Comparison of ENCODE assay signal across 8 mouse cellular contexts in the genomic region with DNA sequence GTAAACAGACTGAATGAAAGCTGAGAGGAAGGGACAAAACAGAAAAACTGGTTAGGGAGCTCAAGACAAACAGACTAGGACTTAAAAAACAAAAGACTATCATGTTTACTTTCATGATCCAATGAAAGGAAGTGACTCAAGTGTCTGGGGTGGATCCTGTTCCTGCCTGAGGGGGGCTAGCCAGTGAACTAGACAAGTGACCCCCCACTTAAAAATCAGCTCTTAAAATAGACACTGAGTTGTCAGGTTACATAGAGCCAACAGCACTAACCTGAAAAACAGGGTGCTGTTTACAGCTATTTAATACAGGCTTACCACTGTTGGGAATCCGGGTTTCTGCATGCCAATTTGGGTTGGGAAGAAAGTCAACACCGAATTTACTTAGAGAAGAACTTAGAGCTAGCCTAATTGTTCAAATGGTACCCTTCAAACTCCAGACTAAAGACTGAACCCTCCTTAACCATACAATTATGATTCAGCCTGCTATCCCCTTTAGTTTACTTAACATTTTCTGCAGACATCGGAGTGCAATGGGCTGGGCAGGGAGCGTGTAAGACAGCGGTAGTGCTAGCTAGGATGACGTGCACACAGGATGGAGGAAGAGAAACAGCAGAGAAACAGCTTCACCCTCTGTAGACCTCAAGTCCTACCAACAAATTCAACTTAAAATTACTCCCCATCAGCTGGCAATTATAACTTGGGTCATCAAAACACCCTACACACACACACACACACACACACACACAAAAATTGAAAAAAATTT. TPM values are rescaled to one million over a fixed set of nuclear protein-coding genes. Genes with fewer than 3 reads are reported as not detected.
DNase-seq lines count a peak whose midpoint lies in the region; ATAC-seq and TF ChIP-seq lines count a peak whose summit lies in the region.

No protein-coding gene starts in this region.

- H3K4me2 ChIP-seq in hindbrain, embryonic 15.5 days, result peak overlapping the region; percentile 72
- H3K4me2 ChIP-seq in midbrain, embryonic 13.5 days (replicated peaks), result peak overlapping the region; percentile 97; the same call in 1 of the 2 replicates

- ATAC-seq in hindbrain, embryonic 15.5 days (ENCODE audit: low FRiP score, low read depth), result no peak
- ATAC-seq in midbrain, embryonic 13.5 days, result no peak

- H3K9me3 ChIP-seq in hindbrain, embryonic 15.5 days, result no peaks in the 10 kb centered on the region
- H3K9me3 ChIP-seq in midbrain, embryonic 13.5 days, result no peaks in the 10 kb centered on the region

- no peak for DNase-seq in layer of hippocampus, adult 2 months (ENCODE audit: low spot score in 2 of 2)
- DNase-seq in layer of hippocampus, adult 11-12 months (ENCODE audit: low spot score), result no peak
- no peak for DNase-seq in adrenal gland, adult 2 months
- no peak for DNase-seq in gastrocnemius, postnatal 36 days
- DNase-seq in right cerebral cortex, postnatal 10 days (ENCODE audit: low spot score in 2 of 2), result no peak

- intact Hi-C loops in gastrocnemius, postnatal 36 days (cut with DNase I), result loop anchor here (5.0 kb wide), 1 partner anchor 71 kb away; a partner anchor contains a TSS

- TF ChIP-seq CTCF in layer of hippocampus, adult 2 months (conservative IDR thresholded peaks at IDR 0.05), result no peak
- TF ChIP-seq CTCF in bone marrow, adult 2 months (IDR thresholded peaks at IDR 0.05; ENCODE audit: control insufficient read depth, insufficient read depth, low read length), result no peak

- H3K9ac ChIP-seq in hindbrain, embryonic 15.5 days, result no peak overlapping the region
- H3K9ac ChIP-seq in midbrain, embryonic 13.5 days (replicated peaks), result no peak overlapping the region

- H3K4me3 ChIP-seq in layer of hippocampus, adult 2 months, result peak overlapping the region; percentile 23; the same call in 1 of the 2 replicates
- peak overlapping the region; percentile 57 for H3K4me3 ChIP-seq in bone marrow, adult 2 months (replicated peaks; ENCODE audit: control insufficient read depth, low read depth, low read length)
- no peak overlapping the region for H3K4me3 ChIP-seq in hindbrain, embryonic 15.5 days
- H3K4me3 ChIP-seq in midbrain, embryonic 13.5 days (replicated peaks), result no peak overlapping the region

- no peaks in the 10 kb centered on the region for H3K36me3 ChIP-seq in hindbrain, embryonic 15.5 days
- H3K36me3 ChIP-seq in midbrain, embryonic 13.5 days, result peaks cover 12% of the 10 kb centered on the region; the same call in 1 of the 2 replicates

- no peaks in the 10 kb centered on the region for H3K27me3 ChIP-seq in hindbrain, embryonic 15.5 days
- no peaks in the 10 kb centered on the region for H3K27me3 ChIP-seq in midbrain, embryonic 13.5 days

- peaks cover 7% of the 10 kb centered on the region; the same call in 1 of the 2 replicates for H3K4me1 ChIP-seq in bone marrow, adult 2 months (ENCODE audit: control insufficient read depth, insufficient read depth, low read length)
- H3K4me1 ChIP-seq in hindbrain, embryonic 15.5 days (replicated peaks), result peaks cover 28% of the 10 kb centered on the region
- peaks cover 33% of the 10 kb centered on the region for H3K4me1 ChIP-seq in midbrain, embryonic 13.5 days (replicated peaks)

- 26% methylated on average over 6 of the region's 6 CpGs for WGBS in bone marrow, adult 2 months
- WGBS in hindbrain, embryonic 15.5 days, result 85% methylated on average over 6 of the region's 6 CpGs
- WGBS in midbrain, embryonic 13.5 days, result 81% methylated on average over 6 of the region's 6 CpGs

- no peak for TF ChIP-seq POLR2A in bone marrow, adult 2 months (IDR thresholded peaks at IDR 0.05; ENCODE audit: borderline replicate concordance, control insufficient read depth, low read depth, low read length)

- peak overlapping the region; percentile 59; the same call in 1 of the 2 replicates for H3K27ac ChIP-seq in layer of hippocampus, adult 2 months
- H3K27ac ChIP-seq in bone marrow, adult 2 months (ENCODE audit: control insufficient read depth, insufficient read depth, low read depth, low read length, poor library complexity), result no peak overlapping the region
- no peak overlapping the region for H3K27ac ChIP-seq in hindbrain, embryonic 15.5 days (replicated peaks)
- no peak overlapping the region for H3K27ac ChIP-seq in midbrain, embryonic 13.5 days

RNA-seq across cellular contexts. Expression of a gene that starts 2.3 kb away (rescaled TPM):
- 10 to 100 TPM; 42.8 to 50.1 TPM for total RNA-seq in layer of hippocampus, adult 2 months (2021)
- polyA plus RNA-seq in bone marrow, adult 2 months (2011; ENCODE audit: insufficient read depth, insufficient read length, low replicate concordance, missing spikeins), result 14.5 and 20.4 TPM in 2 replicates
- 13.8 and 15.1 TPM in 2 replicates for polyA plus RNA-seq in hindbrain, embryonic 15.5 days (2015; fragmentation: Nextera tagmentation; extraction: Ambion mirVana)
- polyA plus RNA-seq in midbrain, embryonic 13.5 days (2015; fragmentation: Nextera tagmentation; extraction: Ambion mirVana), result 15.7 and 16.6 TPM in 2 replicates
- 10 to 100 TPM; 38.5 to 78.4 TPM for total RNA-seq in adrenal gland, adult 2 months (2021)
- polyA plus RNA-seq in adrenal gland, adult 2 months (2012; rRNA removed), result 16.8 and 22.1 TPM in 2 replicates
- 10 to 100 TPM; 38.7 to 50.5 TPM for total RNA-seq in gastrocnemius, postnatal 36 days (2021)

RNA-seq across cellular contexts. Expression of a gene that starts 25.5 kb away (rescaled TPM):
- not detected for total RNA-seq in layer of hippocampus, adult 2 months (2021)
- polyA plus RNA-seq in bone marrow, adult 2 months (2011; ENCODE audit: insufficient read depth, insufficient read length, low replicate concordance, missing spikeins), result 1.8 TPM in 1 of 2 replicates, not detected in the other
- 0.14 and 0.21 TPM in 2 replicates for polyA plus RNA-seq in hindbrain, embryonic 15.5 days (2015; fragmentation: Nextera tagmentation; extraction: Ambion mirVana)
- polyA plus RNA-seq in midbrain, embryonic 13.5 days (2015; fragmentation: Nextera tagmentation; extraction: Ambion mirVana), result not detected in 2 replicates
- total RNA-seq in adrenal gland, adult 2 months (2021), result 10 to 100 TPM; 25.7 to 59.4 TPM
- polyA plus RNA-seq in adrenal gland, adult 2 months (2012; rRNA removed), result 5.8 and 9.2 TPM in 2 replicates
- under 1 TPM in 1 of 2 experiments, not detected in 1; 0.23 TPM for total RNA-seq in gastrocnemius, postnatal 36 days (2021)

RNA-seq across cellular contexts. Expression of a gene that starts 35.5 kb away (rescaled TPM):
- not detected for total RNA-seq in layer of hippocampus, adult 2 months (2021)
- 4.1 TPM in 1 of 2 replicates, not detected in the other for polyA plus RNA-seq in bone marrow, adult 2 months (2011; ENCODE audit: insufficient read depth, insufficient read length, low replicate concordance, missing spikeins)
- 0.51 TPM in 1 of 2 replicates, not detected in the other for polyA plus RNA-seq in hindbrain, embryonic 15.5 days (2015; fragmentation: Nextera tagmentation; extraction: Ambion mirVana)
- polyA plus RNA-seq in midbrain, embryonic 13.5 days (2015; fragmentation: Nextera tagmentation; extraction: Ambion mirVana), result 0.48 TPM in 1 of 2 replicates, not detected in the other
- not detected for total RNA-seq in adrenal gland, adult 2 months (2021)
- 4.3 and 6.8 TPM in 2 replicates for polyA plus RNA-seq in adrenal gland, adult 2 months (2012; rRNA removed)
- total RNA-seq in gastrocnemius, postnatal 36 days (2021), result 1 to 10 TPM; 5.2 to 9.3 TPM

RNA-seq across cellular contexts. Expression of a gene that starts 56.2 kb away (rescaled TPM):
- total RNA-seq in layer of hippocampus, adult 2 months (2021), result 10 to 100 TPM; 74.1 to 80.6 TPM
- polyA plus RNA-seq in bone marrow, adult 2 months (2011; ENCODE audit: insufficient read depth, insufficient read length, low replicate concordance, missing spikeins), result 16.5 and 24.5 TPM in 2 replicates
- 8.2 and 9.9 TPM in 2 replicates for polyA plus RNA-seq in hindbrain, embryonic 15.5 days (2015; fragmentation: Nextera tagmentation; extraction: Ambion mirVana)
- 7.5 and 8.3 TPM in 2 replicates for polyA plus RNA-seq in midbrain, embryonic 13.5 days (2015; fragmentation: Nextera tagmentation; extraction: Ambion mirVana)
- total RNA-seq in adrenal gland, adult 2 months (2021), result 10 to 100 TPM; 47.8 to 73.2 TPM
- polyA plus RNA-seq in adrenal gland, adult 2 months (2012; rRNA removed), result 63.1 and 63.4 TPM in 2 replicates
- 10 to 100 TPM; 23.6 to 30.5 TPM for total RNA-seq in gastrocnemius, postnatal 36 days (2021)

Comparison
In these comparisons a context has a peak if more than half of its experiments do, and no peak if none do; other contexts are left out.
1. H3K4me3 ChIP-seq: peak in layer of hippocampus, adult 2 months (single experiment) and bone marrow, adult 2 months (single experiment); none in hindbrain, embryonic 15.5 days (single experiment) and midbrain, embryonic 13.5 days (single experiment).